Mouse (Mus musculus) layer of hippocampus, postnatal 14 days (tissue): ENCODE results near the gene Zcchc2. TPM values are rescaled to one million over a fixed set of nuclear protein-coding genes. Genes with fewer than 3 reads are reported as not detected.

ENCODE experiments used
- DNase-seq, 2 experiments: peaks; one replicate each; pipeline ENCODE4 v3.0.0; 2021 to 2022; ENCODE audit warnings: low spot score in 2 of 2, mixed read lengths in 1 of 2
- total RNA-seq, 2 experiments: library from RNA; stranded (reverse); gene quantifications; 2 replicates each; pipeline ENCODE4 v1.2.3; 2021

The Zcchc2 gene
- total RNA-seq, 2 experiments from 2014 or later: 17.7 to 19.1 TPM

- no peak for DNase-seq
Measured at GRCm38 (mm10) chr1:106031908-106032307, 41.7 kb downstream of the Zcchc2 start.

GRCm38 (mm10) chr1:106034776-106035175, 44.6 kb downstream of the Zcchc2 start:
- DNase-seq: no peak

- peak; percentile 57 to 81 for DNase-seq
Measured at GRCm38 (mm10) chr1:106036861-106037599, 46.8 kb downstream of the Zcchc2 start.

GRCm38 (mm10) chr1:106039326-106039725, 49.1 kb downstream of the Zcchc2 start:
- peak in 1 of 2 experiments; percentile 35 for DNase-seq

GRCm38 (mm10) chr1:106040271-106040670, 50.1 kb downstream of the Zcchc2 start:
- DNase-seq: no peak

- no peak for DNase-seq
Measured at GRCm38 (mm10) chr1:106042221-106042620, 52.0 kb downstream of the Zcchc2 start.

- no peak for DNase-seq
Measured at GRCm38 (mm10) chr1:106043053-106043820, 53.0 kb downstream of the Zcchc2 start.

- DNase-seq: no peak
Measured at GRCm38 (mm10) chr1:106049036-106049435, 58.8 kb downstream of the Zcchc2 start.

GRCm38 (mm10) chr1:106054978-106055377, 64.8 kb downstream of the Zcchc2 start:
- DNase-seq: no peak

GRCm38 (mm10) chr1:106058355-106058754, 68.1 kb downstream of the Zcchc2 start:
- DNase-seq: no peak

GRCm38 (mm10) chr1:106059516-106060277, 69.5 kb downstream of the Zcchc2 start:
- no peak for DNase-seq

GRCm38 (mm10) chr1:106061185-106061910, 71.1 kb downstream of the Zcchc2 start:
- no peak for DNase-seq

- DNase-seq: no peak
Measured at GRCm38 (mm10) chr1:106062891-106063590, 72.8 kb downstream of the Zcchc2 start.

GRCm38 (mm10) chr1:106063591-106064170, 73.5 kb downstream of the Zcchc2 start:
- no peak for DNase-seq

GRCm38 (mm10) chr1:106064291-106064690, 74.1 kb downstream of the Zcchc2 start:
- no peak for DNase-seq

- DNase-seq: no peak
Measured at GRCm38 (mm10) chr1:106064711-106065110, 74.5 kb downstream of the Zcchc2 start.

GRCm38 (mm10) chr1:106065679-106066078, 75.5 kb downstream of the Zcchc2 start:
- no peak for DNase-seq

GRCm38 (mm10) chr1:106067306-106067705, 77.1 kb downstream of the Zcchc2 start:
- DNase-seq: no peak

GRCm38 (mm10) chr1:106069867-106070543, 79.8 kb downstream of the Zcchc2 start:
- DNase-seq: no peak
